In the genomic region with DNA sequence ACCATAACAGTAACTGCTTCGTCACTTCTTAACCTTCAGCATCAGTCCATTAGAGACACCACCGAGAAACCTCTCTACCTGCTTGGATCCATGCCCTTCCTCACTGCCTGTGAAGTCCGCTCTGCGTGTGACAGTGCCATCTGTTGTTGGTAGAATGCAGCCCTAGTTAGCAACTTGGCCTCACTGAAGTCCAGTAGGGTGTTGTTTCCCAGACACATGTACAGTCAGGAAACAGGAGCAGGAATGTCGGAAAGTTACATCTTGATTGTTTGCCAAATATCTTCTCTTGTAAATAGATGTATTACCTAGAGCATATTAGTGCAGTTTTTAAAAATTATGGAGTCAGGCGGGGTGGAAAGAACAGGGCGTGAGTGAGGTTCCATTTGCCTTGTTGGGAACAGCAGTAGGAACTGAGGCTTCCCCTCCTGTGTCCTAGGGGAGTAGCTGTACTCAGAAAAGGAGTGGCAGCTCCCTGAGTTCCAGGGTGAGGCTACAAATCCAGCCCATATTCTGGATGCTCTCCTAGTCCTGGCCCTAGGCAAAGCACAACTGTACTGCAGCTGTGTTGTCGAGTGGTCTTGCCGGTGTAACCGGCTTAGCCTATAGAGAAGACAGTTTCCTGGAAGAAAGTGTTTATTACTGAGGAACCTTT, we compare ENCODE assay signal across 8 mouse cellular contexts. TPM values are rescaled to one million over a fixed set of nuclear protein-coding genes. Genes with fewer than 3 reads are reported as not detected.
A peak's percentile ranks its signal among the peaks of the same experiment; 100 is the strongest.
DNase-seq lines count a peak whose midpoint lies in the region; TF ChIP-seq lines count a peak whose summit lies in the region.

No protein-coding gene starts in this region.

- TF ChIP-seq CTCF in heart, adult 2 months (IDR thresholded peaks at IDR 0.05): peak; percentile 70
- TF ChIP-seq CTCF in ES-Bruce4 (IDR thresholded peaks at IDR 0.05; ENCODE audit: low read depth, low read length): peak; percentile 20
- TF ChIP-seq CTCF in small intestine, adult 2 months (IDR thresholded peaks at IDR 0.05; ENCODE audit: extremely low read depth, insufficient read length, insufficient replicate concordance, low read depth, low read length): peak; percentile 15; the same call in 1 of the 2 replicates

- WGBS in heart, adult 2 months: 36% methylated on average over 10 of the region's 10 CpGs
- WGBS in small intestine, adult 2 months: 81% methylated on average over 10 of the region's 10 CpGs

- peaks cover 7% of the 10 kb centered on the region for H3K4me1 ChIP-seq in heart, adult 2 months (ENCODE audit: control insufficient read depth, insufficient read depth, low read length)
- peaks cover 4% of the 10 kb centered on the region for H3K4me1 ChIP-seq in ES-Bruce4 (ENCODE audit: control insufficient read depth, insufficient read depth, low read length)
- H3K4me1 ChIP-seq in small intestine, adult 2 months (ENCODE audit: control insufficient read depth, insufficient read depth, insufficient read length, low read length): no peaks in the 10 kb centered on the region

- no peaks in the 10 kb centered on the region for H3K27me3 ChIP-seq in heart, adult 2 months (ENCODE audit: control insufficient read depth, insufficient read depth, low read length)
- no peaks in the 10 kb centered on the region for H3K27me3 ChIP-seq in ES-Bruce4 (ENCODE audit: control insufficient read depth, insufficient read depth, low read length, poor library complexity, severe bottlenecking)
- H3K27me3 ChIP-seq in small intestine, adult 2 months (ENCODE audit: control insufficient read depth, insufficient read depth, low read length): no peaks in the 10 kb centered on the region

- TF ChIP-seq POLR2A in heart, adult 2 months (IDR thresholded peaks at IDR 0.05; ENCODE audit: insufficient read depth, low read depth, low read length): no peak
- TF ChIP-seq POLR2A in ES-Bruce4 (IDR thresholded peaks at IDR 0.05; ENCODE audit: insufficient read depth, low read length): no peak
- TF ChIP-seq POLR2A in small intestine, adult 2 months (IDR thresholded peaks at IDR 0.05; ENCODE audit: low read depth, low read length): no peak

- no peaks in the 10 kb centered on the region for H3K79me2 ChIP-seq in heart, adult 2 months (replicated peaks; ENCODE audit: control insufficient read depth, insufficient read depth, low read length)

- H3K9ac ChIP-seq in heart, adult 2 months (ENCODE audit: low read depth, low read length): peak overlapping the region; percentile 28
- no peak overlapping the region for H3K9ac ChIP-seq in ES-Bruce4 (ENCODE audit: low read depth, poor library complexity, severe bottlenecking)

- peak; percentile 73; the same call in 1 of the 2 replicates for TF ChIP-seq EP300 in heart, adult 2 months (IDR thresholded peaks at IDR 0.05; ENCODE audit: insufficient read depth, low read depth, low read length)
- no peak for TF ChIP-seq EP300 in ES-Bruce4 (IDR thresholded peaks at IDR 0.05; ENCODE audit: insufficient read depth, low read depth, low read length)

- peak; percentile 58 to 67 for DNase-seq in heart, adult 2 months
- DNase-seq in heart, postnatal 25 days (ENCODE audit: low spot score): no peak
- DNase-seq in cerebellum, postnatal 10 days: peak; percentile 89 to 91
- DNase-seq in kidney, postnatal 14 days: peak; percentile 63
- DNase-seq in thymus, postnatal 10 days (ENCODE audit: low spot score in 2 of 2): no peak
- DNase-seq in testis, postnatal 10 days (ENCODE audit: low spot score): no peak

- peak overlapping the region; percentile 80 for H3K27ac ChIP-seq in heart, adult 2 months
- no peak overlapping the region for H3K27ac ChIP-seq in ES-Bruce4 (ENCODE audit: insufficient read depth, low read length)
- peak overlapping the region; percentile 37; the same call in 1 of the 2 replicates for H3K27ac ChIP-seq in small intestine, adult 2 months (ENCODE audit: insufficient read depth, low read depth, low read length)

- H3K9me3 ChIP-seq in ES-Bruce4 (replicated peaks; ENCODE audit: control insufficient read depth, insufficient read depth, low read length, poor library complexity, severe bottlenecking): no peaks in the 10 kb centered on the region

- intact Hi-C loops in heart, adult 2 months (cut with DNase I): loop anchor here (2.0 to 10.0 kb wide), 4 partner anchors 25 to 249 kb away; a partner anchor contains a TSS
- intact Hi-C loops in heart, postnatal 25 days (cut with DNase I): loop anchor here (5.0 to 10.0 kb wide), 2 partner anchors 153 to 249 kb away; no protein-coding TSS in a partner anchor

- H3K4me3 ChIP-seq in heart, adult 2 months: peak overlapping the region; percentile 31
- H3K4me3 ChIP-seq in ES-Bruce4 (ENCODE audit: low read depth, low read length): no peak overlapping the region
- H3K4me3 ChIP-seq in small intestine, adult 2 months (ENCODE audit: low read depth, low read length): peak overlapping the region; percentile 33; the same call in 1 of the 2 replicates

- H3K36me3 ChIP-seq in heart, adult 2 months (ENCODE audit: control insufficient read depth, insufficient read depth, low read length): peaks cover 5% of the 10 kb centered on the region
- H3K36me3 ChIP-seq in ES-Bruce4 (ENCODE audit: control insufficient read depth, insufficient read depth, low read length, poor library complexity, severe bottlenecking): no peaks in the 10 kb centered on the region
- peaks cover 11% of the 10 kb centered on the region for H3K36me3 ChIP-seq in small intestine, adult 2 months (ENCODE audit: control insufficient read depth, insufficient read depth, low read length)

RNA-seq across cellular contexts. Expression of a gene that starts 25.3 kb away (rescaled TPM):
- 10 to 100 TPM; 12.9 to 14.4 TPM for total RNA-seq in heart, adult 2 months (2021)
- polyA plus RNA-seq in heart, adult 2 months (2012; rRNA removed): 7.1 and 10.5 TPM in 2 replicates
- 10 to 100 TPM; 16.2 to 18.6 TPM for total RNA-seq in heart, postnatal 25 days (2021)
- 12.3 and 13.6 TPM in 2 replicates for polyA plus RNA-seq in ES-Bruce4 (2011; ENCODE audit: insufficient read depth, insufficient read length, low read depth, missing spikeins)
- polyA plus RNA-seq in small intestine, adult 2 months (2012; rRNA removed): 2.8 and 3.3 TPM in 2 replicates

Comparison
In these comparisons a context has a peak if more than half of its experiments do, and no peak if none do; other contexts are left out.
1. DNase-seq: peak in heart, adult 2 months (2 of 2), cerebellum, postnatal 10 days (2 of 2) and kidney, postnatal 14 days (single experiment); none in heart, postnatal 25 days (single experiment), thymus, postnatal 10 days (0 of 2) and testis, postnatal 10 days (single experiment).
2. CTCF ChIP-seq: peak in every context shown above with its lines; median percentile 70 in heart, adult 2 months; 20 in ES-Bruce4; 15 in small intestine, adult 2 months.